Mouse (Mus musculus): ENCODE data around the gene Pdcd6ip.
A peak's percentile ranks its signal among the peaks of the same experiment; 100 is the strongest.

DNA sequence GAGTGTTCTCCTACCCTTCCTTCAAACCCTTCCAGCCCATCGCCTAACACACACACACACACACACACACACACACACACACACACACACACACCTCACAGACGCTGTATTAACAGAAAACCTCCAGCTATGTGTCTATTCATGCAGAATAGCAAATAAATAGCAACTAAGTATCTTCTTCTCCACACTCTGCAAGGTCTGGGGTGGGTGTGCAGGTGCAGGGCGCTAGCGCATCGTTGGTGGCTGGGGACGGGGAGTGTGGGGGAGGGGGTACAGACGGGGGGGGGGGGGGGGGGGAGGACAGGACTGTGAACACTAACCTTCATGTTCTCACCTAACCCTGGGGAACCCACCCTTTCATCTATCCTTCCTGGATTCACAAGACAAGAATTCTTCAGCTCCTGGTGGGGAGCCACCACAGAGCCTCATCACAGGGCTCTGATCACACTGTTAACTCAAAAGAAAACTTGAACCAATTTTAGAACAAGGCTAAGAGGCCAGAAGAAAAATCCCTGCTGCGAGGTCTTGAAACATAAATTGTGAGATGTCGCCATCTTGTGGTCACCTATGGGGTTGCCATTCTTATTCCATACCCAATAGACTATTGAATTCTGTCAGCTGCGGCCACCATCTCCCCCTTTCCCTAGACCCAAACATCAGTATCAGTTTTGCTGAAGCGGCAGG, 62.8 kb downstream of the Pdcd6ip start:
- peak; percentile 67 for TF ChIP-seq CTCF (IDR thresholded peaks at IDR 0.05; ENCODE audit: borderline replicate concordance, insufficient read depth, low read depth, low read length)
- no peak for TF ChIP-seq POLR2A (IDR thresholded peaks at IDR 0.05; ENCODE audit: borderline replicate concordance, insufficient read depth, low read length)
